Mouse (Mus musculus) mammary gland, adult 2 months (tissue): Measurements from ENCODE around the gene Alkbh8. TPM values are rescaled to one million over a fixed set of nuclear protein-coding genes. Genes with fewer than 3 reads are reported as not detected.

Source experiments
- polyA plus RNA-seq: library from polyadenylated mRNA; depleted of rRNA; stranded (reverse); fragments of >200 nt; gene quantifications from 2 replicates; pipeline ENCODE4 v1.2.3, GENCODE M21; 2012; ENCODE audit warnings: low replicate concordance; rRNA removed

Alkbh8 gene
- 0.70 and 1.7 TPM in 2 replicates for polyA plus RNA-seq

GRCm38 (mm10) chr9:3334962-3335767, at the start of gene Alkbh8:
TSS of gene Alkbh8 (plus strand) at chr9:3335140.

GRCm38 (mm10) chr9:3403251-3404208, 68.6 kb downstream of the Alkbh8 start, which contains the start of gene Cwf19l2:
TSS of gene Cwf19l2 (plus strand) at chr9:3403592.

Other genes with a start within 250 kb of the Alkbh8 start
- gene Cwf19l2, start 68.5 kb downstream of the Alkbh8 start, polyA plus RNA-seq: 0.32 and 0.88 TPM in 2 replicates
- 0.65 and 0.91 TPM in 2 replicates for gene Gucy1a2, start 197.6 kb downstream of the Alkbh8 start, polyA plus RNA-seq